Mouse (Mus musculus) heart, adult 2 months (tissue): Measurements from ENCODE around the gene Bcl2l15. TPM values are rescaled to one million over a fixed set of nuclear protein-coding genes. Genes with fewer than 3 reads are reported as not detected.
"Not testable (repeated sequence)": the region's sequence is repeated elsewhere in the genome, so short reads cannot be mapped to it uniquely, and the experiment has no call there.

Experiments
- DNase-seq, 2 experiments: peaks; one replicate each; pipeline ENCODE4 v3.0.0; 2021
- H3K27ac ChIP-seq: fragments of 200-600 bp; 2 replicates; pipeline ENCODE4 v1.8.1; 2022
- H3K27me3 ChIP-seq: fragments of 200-500 bp; 2 replicates; pipeline ENCODE4 v1.6.1; 2012; ENCODE audit warnings: mild to moderate bottlenecking, low read length, inconsistent platforms, mixed read lengths; ENCODE audit not compliant: control insufficient read depth, insufficient read depth
- H3K36me3 ChIP-seq: fragments of 200-500 bp; 2 replicates; pipeline ENCODE4 v1.6.1; 2012; ENCODE audit warnings: low read length, inconsistent platforms; ENCODE audit not compliant: control insufficient read depth, insufficient read depth
- H3K4me1 ChIP-seq: fragments of 200-500 bp; 2 replicates; pipeline ENCODE4 v1.6.1; 2011; ENCODE audit warnings: low read length; ENCODE audit not compliant: control insufficient read depth, insufficient read depth
- H3K4me3 ChIP-seq: fragments of 200-600 bp; 2 replicates; pipeline ENCODE4 v1.8.1; 2022
- H3K79me2 ChIP-seq: fragments of 200-500 bp; replicated peaks from 2 replicates; pipeline ENCODE4 v1.6.1; 2012; ENCODE audit warnings: mild to moderate bottlenecking, inconsistent platforms, low read length, moderate library complexity, mixed read lengths; ENCODE audit not compliant: control insufficient read depth, insufficient read depth
- H3K9ac ChIP-seq: fragments of 200-500 bp; 2 replicates; pipeline ENCODE4 v1.6.1; 2012; ENCODE audit warnings: low read depth, mild to moderate bottlenecking, control low read depth, inconsistent platforms, low read length, mixed read lengths
- CTCF ChIP-seq: fragments of 200-600 bp; IDR thresholded peaks from 2 replicates; pipeline ENCODE4 v1.8.1; 2022; ENCODE audit warnings: antibody characterized with exemption, mild to moderate bottlenecking, moderate library complexity
- EP300 ChIP-seq: fragments of 200-500 bp; IDR thresholded peaks from 2 replicates; pipeline ENCODE4 v1.6.1; 2011; ENCODE audit warnings: low read depth, low read length, control low read depth; ENCODE audit not compliant: insufficient read depth
- POLR2A ChIP-seq: fragments of 200-500 bp; IDR thresholded peaks from 2 replicates; pipeline ENCODE4 v1.6.1; 2011; ENCODE audit warnings: mild to moderate bottlenecking, low read depth, low read length, control low read depth; ENCODE audit not compliant: insufficient read depth
- WGBS: fragments of 180-500 bp; shearing (Covaris S2); methylation state at CpG from one replicate; pipeline ENCODE4 v1.1.7; 2018; 5-methylcytosine and 5-hydroxymethylcytosine counted together
- intact Hi-C: fragments of 180-260 bp; cut with DNase I; formaldehyde crosslinking; loops from one replicate; pipeline ENCODE4 v1.15.1; 2025
- polyA plus RNA-seq: library from polyadenylated mRNA; depleted of rRNA; stranded (reverse); fragments of >200 nt; gene quantifications from 2 replicates; pipeline ENCODE4 v1.2.3, GENCODE M21; 2012
- total RNA-seq, 2 experiments: library from RNA; stranded (reverse); gene quantifications; 2 replicates each; pipeline ENCODE4 v1.2.3; 2021

Gene Bcl2l15
- total and polyA plus RNA-seq, 3 experiments, result not detected

DNA sequence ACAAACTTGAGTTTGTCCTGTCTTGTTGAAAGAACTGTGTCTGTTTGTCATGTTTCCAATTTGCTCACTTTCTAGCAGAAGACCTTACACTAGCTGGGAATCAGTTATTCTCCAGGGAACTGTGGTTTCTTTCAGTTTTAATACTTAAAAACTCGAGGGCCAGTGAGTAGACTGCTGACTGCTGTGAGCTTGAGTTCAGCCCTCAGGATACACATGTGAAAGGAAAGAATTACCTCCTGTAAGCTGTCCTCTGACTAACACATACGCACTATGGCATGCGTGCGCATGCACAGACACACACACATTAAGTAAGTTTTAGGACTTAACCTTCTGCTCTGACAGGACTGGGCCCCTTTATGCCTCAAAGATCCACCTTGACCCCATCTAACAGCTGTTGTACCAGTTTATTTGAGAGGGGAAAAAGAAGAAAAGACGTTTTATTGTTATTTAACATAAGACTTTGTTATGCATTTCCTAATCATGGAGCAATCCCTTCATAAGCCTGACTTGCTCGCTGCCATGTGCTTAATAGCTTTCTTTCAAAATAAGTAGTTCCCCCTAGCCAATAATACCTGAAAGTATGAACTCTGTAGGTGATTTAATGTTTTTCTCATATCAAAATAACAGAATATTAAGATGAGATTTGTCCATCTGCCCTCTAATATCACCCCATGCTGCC, 3.0 kb downstream of the Bcl2l15 start:
- Histone ChIP-seq H3K36me3 (no peaks in the 10 kb centered on the region), H3K27me3 (no peaks in the 10 kb centered on the region), H3K79me2 (no peaks in the 10 kb centered on the region), H3K9ac (no peak overlapping the region), H3K4me1 (no peaks in the 10 kb centered on the region), H3K4me3 (no peak overlapping the region), H3K27ac (no peak overlapping the region)
- TF ChIP-seq CTCF (no peak), EP300 (no peak), POLR2A (no peak)
- WGBS, result 76% methylated on average over 6 of the region's 6 CpGs
- intact Hi-C loops, result no loop called here
- no peak for DNase-seq

- Histone ChIP-seq H3K4me3 (no peak overlapping the region), H3K36me3 (no peaks in the 10 kb centered on the region), H3K4me1 (no peaks in the 10 kb centered on the region), H3K27me3 (no peaks in the 10 kb centered on the region), H3K79me2 (no peaks in the 10 kb centered on the region), H3K9ac (no peak overlapping the region), H3K27ac (no peak overlapping the region)
- intact Hi-C loops, result no loop called here
- 74% methylated on average over 10 of the region's 10 CpGs for WGBS
- no peak for DNase-seq
- TF ChIP-seq EP300 (no peak), CTCF (no peak), POLR2A (no peak)
Observed at GRCm38 (mm10) chr3:103835951-103836310, 3.5 kb downstream of the Bcl2l15 start.

GRCm38 (mm10) chr3:103836453-103836852, 4.1 kb downstream of the Bcl2l15 start:
- no peaks in the 10 kb centered on the region for H3K79me2 ChIP-seq
- H3K27ac ChIP-seq, result no peak overlapping the region
- intact Hi-C loops, result no loop called here
- H3K9ac ChIP-seq, result no peak overlapping the region
- no peak for TF ChIP-seq EP300
- no peak for TF ChIP-seq CTCF
- TF ChIP-seq POLR2A, result no peak
- H3K4me1 ChIP-seq, result no peaks in the 10 kb centered on the region
- H3K4me3 ChIP-seq, result no peak overlapping the region
- DNase-seq, result no peak
- no peaks in the 10 kb centered on the region for H3K36me3 ChIP-seq
- 92% methylated on average over 5 of the region's 5 CpGs for WGBS
- no peaks in the 10 kb centered on the region for H3K27me3 ChIP-seq

- WGBS, result 89% methylated on average over 6 of the region's 6 CpGs
- H3K79me2 ChIP-seq, result no peaks in the 10 kb centered on the region
- H3K4me3 ChIP-seq, result no peak overlapping the region
- intact Hi-C loops, result no loop called here
- TF ChIP-seq EP300, result no peak
- no peak for TF ChIP-seq CTCF
- TF ChIP-seq POLR2A, result no peak
- no peak for DNase-seq
- no peaks in the 10 kb centered on the region for H3K36me3 ChIP-seq
- H3K9ac ChIP-seq, result no peak overlapping the region
- no peak overlapping the region for H3K27ac ChIP-seq
- no peaks in the 10 kb centered on the region for H3K4me1 ChIP-seq
- no peaks in the 10 kb centered on the region for H3K27me3 ChIP-seq
Observed at GRCm38 (mm10) chr3:103839711-103840110, 7.3 kb downstream of the Bcl2l15 start.

- H3K4me3 ChIP-seq, H3K79me2 ChIP-seq, H3K9ac ChIP-seq, H3K27me3 ChIP-seq, H3K4me1 ChIP-seq, DNase-seq, H3K36me3 ChIP-seq, H3K27ac ChIP-seq, intact Hi-C loops: not testable (repeated sequence)
- WGBS, result 86% methylated on average over 3 of the region's 3 CpGs
Observed at GRCm38 (mm10) chr3:103840195-103840594, 7.8 kb downstream of the Bcl2l15 start.

DNA sequence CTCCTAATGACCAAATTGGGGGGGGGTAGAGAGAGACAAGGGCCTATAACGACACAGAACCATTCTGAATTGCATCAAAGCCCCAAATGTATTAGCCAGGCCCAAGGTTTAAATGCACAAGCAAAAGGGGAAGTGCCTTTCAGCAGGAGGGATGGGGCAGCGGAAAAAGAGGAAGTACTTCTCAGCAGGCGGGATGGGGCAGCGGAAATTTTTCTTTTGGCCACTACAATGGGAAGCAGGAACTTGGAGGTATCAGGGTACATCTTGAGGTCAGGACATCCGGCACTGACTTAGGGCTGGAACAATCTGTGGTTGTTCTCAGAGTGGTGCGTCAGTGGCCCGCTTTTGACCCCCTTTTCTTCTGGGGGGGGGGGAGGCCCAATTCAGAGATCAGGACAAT, 8.5 kb downstream of the Bcl2l15 start:
- H3K4me1 ChIP-seq, H3K27me3 ChIP-seq, intact Hi-C loops, H3K79me2 ChIP-seq, DNase-seq, H3K9ac ChIP-seq, H3K4me3 ChIP-seq, H3K36me3 ChIP-seq, H3K27ac ChIP-seq: not testable (repeated sequence)
- WGBS, result 86% methylated on average over 7 of the region's 7 CpGs
